ENCODE assay signal across 14 mouse cellular contexts in the genomic region with DNA sequence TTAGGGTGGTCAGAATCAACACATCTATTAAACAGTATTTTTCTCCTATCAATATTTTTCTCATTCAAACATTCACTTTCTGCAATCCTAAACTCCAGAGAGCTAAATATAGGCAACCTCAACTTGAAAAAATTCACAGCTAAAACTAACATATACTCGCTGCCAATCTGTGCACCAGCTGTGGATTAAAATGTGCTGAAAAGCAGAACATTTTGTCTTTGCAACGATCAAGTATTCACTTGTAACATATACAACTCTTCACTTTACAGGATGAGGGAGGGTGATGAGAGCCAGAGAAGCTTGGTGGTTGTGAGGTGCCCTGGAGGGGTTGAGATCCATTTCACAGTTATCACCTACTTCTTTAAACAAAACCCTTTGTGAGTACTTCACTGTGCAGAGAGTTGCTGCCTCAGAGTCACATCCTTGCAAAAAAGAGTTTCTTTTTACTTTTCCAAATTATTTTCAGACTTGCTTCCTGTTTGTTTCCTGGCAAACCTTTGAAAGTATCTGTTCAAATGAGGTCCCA.
DNase-seq lines count a peak whose midpoint lies in the region; TF ChIP-seq lines count a peak whose summit lies in the region.
"Had no signal": no experiment of that assay in that cellular context is flagged by ENCODE, and none has a peak within 500 bp of the region (broad histone marks: within the 10 kb centered on the region; RNA-seq: fewer than 3 reads in every experiment).

No protein-coding gene starts in this region.

- TF ChIP-seq EP300 in heart, adult 2 months (IDR thresholded peaks at IDR 0.05; ENCODE audit: insufficient read depth, low read depth, low read length), result no peak

- H3K9ac ChIP-seq in heart, adult 2 months (ENCODE audit: low read depth, low read length), result no peak overlapping the region
- H3K9ac ChIP-seq: hindbrain, embryonic 14.5 days had no signal

- no peak overlapping the region for H3K27ac ChIP-seq in heart, adult 2 months
- H3K27ac ChIP-seq: hindbrain, embryonic 14.5 days; midbrain, embryonic 10.5 days; stomach, postnatal 0 days had no signal

- H3K79me2 ChIP-seq in heart, adult 2 months (replicated peaks; ENCODE audit: control insufficient read depth, insufficient read depth, low read length), result no peaks in the 10 kb centered on the region

- no peak overlapping the region for H3K4me3 ChIP-seq in heart, adult 2 months
- H3K4me3 ChIP-seq: midbrain, embryonic 10.5 days had no signal

- no peak for TF ChIP-seq CTCF in heart, adult 2 months (IDR thresholded peaks at IDR 0.05)

- no peaks in the 10 kb centered on the region for H3K27me3 ChIP-seq in heart, adult 2 months (ENCODE audit: control insufficient read depth, insufficient read depth, low read length)

- H3K4me1 ChIP-seq in heart, adult 2 months (ENCODE audit: control insufficient read depth, insufficient read depth, low read length), result no peaks in the 10 kb centered on the region
- H3K4me1 ChIP-seq: midbrain, embryonic 10.5 days had no signal

- intact Hi-C loops in heart, adult 2 months (cut with DNase I), result no loop called here
- intact Hi-C loops in left cerebral cortex, postnatal 36 days (cut with DNase I), result no loop called here

- TF ChIP-seq POLR2A in heart, adult 2 months (IDR thresholded peaks at IDR 0.05; ENCODE audit: insufficient read depth, low read depth, low read length), result no peak

- DNase-seq in heart, adult 9 months (ENCODE audit: low spot score in 2 of 2), result peak; percentile 0 to 12
- no peak for DNase-seq in heart, adult 2 months
- peak; percentile 31 to 35 for DNase-seq in right cerebral cortex, adult 2 months (ENCODE audit: low spot score in 2 of 2)
- DNase-seq in right cerebral cortex, postnatal 4 days, result no peak
- peak; percentile 22 to 46 for DNase-seq in left cerebral cortex, postnatal 36 days (ENCODE audit: low spot score in 2 of 2)
- DNase-seq in urinary bladder, postnatal 10 days (ENCODE audit: low spot score), result no peak
- DNase-seq in spleen, adult 18-20 months, result no peak
- DNase-seq in adrenal gland, adult 8-10 months, result no peak
- DNase-seq: adrenal gland, postnatal 25 days; cerebellum, adult 2 months; embryo, embryonic 11 days had no signal

- 48% methylated on average over 2 of the region's 2 CpGs for WGBS in heart, adult 2 months

- H3K36me3 ChIP-seq in heart, adult 2 months (ENCODE audit: control insufficient read depth, insufficient read depth, low read length), result no peaks in the 10 kb centered on the region
- H3K36me3 ChIP-seq: midbrain, embryonic 10.5 days had no signal

Comparison
In these comparisons a context has a peak if more than half of its experiments do, and no peak if none do; other contexts are left out.
1. DNase-seq: peak in heart, adult 9 months (2 of 2), right cerebral cortex, adult 2 months (2 of 2) and left cerebral cortex, postnatal 36 days (2 of 2); none in heart, adult 2 months (0 of 2), right cerebral cortex, postnatal 4 days (single experiment), urinary bladder, postnatal 10 days (single experiment), spleen, adult 18-20 months (0 of 2) and adrenal gland, adult 8-10 months (single experiment).